Mouse (Mus musculus): ENCODE data around the gene Sema6d. TPM values are rescaled to one million over a fixed set of nuclear protein-coding genes. Genes with fewer than 3 reads are reported as not detected.

Gene Sema6d
- polyA plus RNA-seq, 1 experiment from 2014 or later = 27.7 TPM

GRCm38 (mm10) chr2:124243608-124244007, 153.8 kb downstream of the Sema6d start:
- Histone ChIP-seq H3K4me3 (ENCODE audit: control insufficient read depth in 1 of 2, insufficient read depth in 1 of 2, low read depth in 1 of 2, low read length in 2 of 2) (no peak overlapping the region), H3K27me3 (ENCODE audit: control insufficient read depth, insufficient read depth, low read length) (no peaks in the 10 kb centered on the region), H3K4me1 (ENCODE audit: control insufficient read depth in 2 of 2, insufficient read depth in 2 of 2, low read length in 2 of 2) (peaks cover 0 to 2% of the 10 kb centered on the region in 2 experiments; a peak in 2 of 4 replicates), H3K9ac (ENCODE audit: low read length) (no peak overlapping the region), H3K27ac (replicated peaks in 1 of 2; ENCODE audit: control insufficient read depth in 1 of 2, insufficient read depth in 1 of 2, low read depth in 2 of 2, low read length in 2 of 2) (no peak overlapping the region), H3K36me3 (ENCODE audit: control insufficient read depth, insufficient read depth, low read length) (no peaks in the 10 kb centered on the region), H3K9me3 (ENCODE audit: control insufficient read depth, low read length) (no peaks in the 10 kb centered on the region), H3K4me2 (ENCODE audit: low read length) (no peak overlapping the region)
- 39% methylated on average over 1 of the region's 1 CpGs for WGBS
- ATAC-seq (ENCODE audit: insufficient number of reproducible peaks, insufficient read depth, low FRiP score, low read depth) = no peak

GRCm38 (mm10) chr2:124244543-124245245, 154.9 kb downstream of the Sema6d start:
- Histone ChIP-seq H3K27me3 (ENCODE audit: control insufficient read depth, insufficient read depth, low read length) (no peaks in the 10 kb centered on the region), H3K4me2 (ENCODE audit: low read length) (no peak overlapping the region), H3K27ac (replicated peaks in 1 of 2; ENCODE audit: control insufficient read depth in 1 of 2, insufficient read depth in 1 of 2, low read depth in 2 of 2, low read length in 2 of 2) (no peak overlapping the region), H3K4me3 (ENCODE audit: control insufficient read depth in 1 of 2, insufficient read depth in 1 of 2, low read depth in 1 of 2, low read length in 2 of 2) (no peak overlapping the region), H3K4me1 (ENCODE audit: control insufficient read depth in 2 of 2, insufficient read depth in 2 of 2, low read length in 2 of 2) (peaks cover 0 to 2% of the 10 kb centered on the region in 2 experiments; a peak in 2 of 4 replicates), H3K9ac (ENCODE audit: low read length) (no peak overlapping the region), H3K36me3 (ENCODE audit: control insufficient read depth, insufficient read depth, low read length) (no peaks in the 10 kb centered on the region), H3K9me3 (ENCODE audit: control insufficient read depth, low read length) (no peaks in the 10 kb centered on the region)
- no peak for ATAC-seq (ENCODE audit: insufficient number of reproducible peaks, insufficient read depth, low FRiP score, low read depth)
- WGBS = 71% methylated on average over 4 of the region's 4 CpGs

GRCm38 (mm10) chr2:124258108-124258507, 168.3 kb downstream of the Sema6d start:
- no peak overlapping the region for H3K9ac ChIP-seq (ENCODE audit: low read length)

GRCm38 (mm10) chr2:124264309-124264708, 174.5 kb downstream of the Sema6d start:
- no peaks in the 10 kb centered on the region for H3K4me1 ChIP-seq (ENCODE audit: control insufficient read depth in 2 of 2, insufficient read depth in 2 of 2, low read length in 2 of 2)
- H3K27ac ChIP-seq (replicated peaks in 1 of 2; ENCODE audit: control insufficient read depth in 1 of 2, insufficient read depth in 1 of 2, low read depth in 2 of 2, low read length in 2 of 2) = no peak overlapping the region
- H3K4me2 ChIP-seq (ENCODE audit: low read length) = no peak overlapping the region
- 81% methylated on average over 3 of the region's 3 CpGs for WGBS
- H3K9me3 ChIP-seq (ENCODE audit: control insufficient read depth, low read length) = no peaks in the 10 kb centered on the region
- no peak overlapping the region for H3K4me3 ChIP-seq (ENCODE audit: control insufficient read depth in 1 of 2, insufficient read depth in 1 of 2, low read depth in 1 of 2, low read length in 2 of 2)
- H3K27me3 ChIP-seq (ENCODE audit: control insufficient read depth, insufficient read depth, low read length) = no peaks in the 10 kb centered on the region
- ATAC-seq (ENCODE audit: insufficient number of reproducible peaks, insufficient read depth, low FRiP score, low read depth) = no peak
- no peaks in the 10 kb centered on the region for H3K36me3 ChIP-seq (ENCODE audit: control insufficient read depth, insufficient read depth, low read length)
- no peak overlapping the region for H3K9ac ChIP-seq (ENCODE audit: low read length)

More at GRCm38 (mm10) chr2:124258108-124258507, 168.3 kb downstream of the Sema6d start:
- Histone ChIP-seq H3K4me3 (ENCODE audit: control insufficient read depth in 1 of 2, insufficient read depth in 1 of 2, low read depth in 1 of 2, low read length in 2 of 2) (no peak overlapping the region), H3K9me3 (ENCODE audit: control insufficient read depth, low read length) (no peaks in the 10 kb centered on the region), H3K4me2 (ENCODE audit: low read length) (no peak overlapping the region), H3K27me3 (ENCODE audit: control insufficient read depth, insufficient read depth, low read length) (no peaks in the 10 kb centered on the region), H3K27ac (replicated peaks in 1 of 2; ENCODE audit: control insufficient read depth in 1 of 2, insufficient read depth in 1 of 2, low read depth in 2 of 2, low read length in 2 of 2) (no peak overlapping the region), H3K4me1 (ENCODE audit: control insufficient read depth in 2 of 2, insufficient read depth in 2 of 2, low read length in 2 of 2) (no peaks in the 10 kb centered on the region), H3K36me3 (ENCODE audit: control insufficient read depth, insufficient read depth, low read length) (no peaks in the 10 kb centered on the region)
- ATAC-seq (ENCODE audit: insufficient number of reproducible peaks, insufficient read depth, low FRiP score, low read depth) = no peak
- 41% methylated on average over 1 of the region's 1 CpGs for WGBS

- H3K4me1 ChIP-seq (ENCODE audit: control insufficient read depth in 2 of 2, insufficient read depth in 2 of 2, low read length in 2 of 2) = peaks cover 0 to 2% of the 10 kb centered on the region in 2 experiments; a peak in 1 of 4 replicates
- ATAC-seq (ENCODE audit: insufficient number of reproducible peaks, insufficient read depth, low FRiP score, low read depth) = no peak
- WGBS = 56% methylated on average over 6 of the region's 6 CpGs
Measured at GRCm38 (mm10) chr2:124271156-124271555, 181.4 kb downstream of the Sema6d start.

GRCm38 (mm10) chr2:124277492-124277891, 187.7 kb downstream of the Sema6d start:
- no peak for ATAC-seq (ENCODE audit: insufficient number of reproducible peaks, insufficient read depth, low FRiP score, low read depth)
- H3K9ac ChIP-seq (ENCODE audit: low read length) = no peak overlapping the region
- H3K4me1 ChIP-seq (ENCODE audit: control insufficient read depth in 2 of 2, insufficient read depth in 2 of 2, low read length in 2 of 2) = peaks cover 0 to 9% of the 10 kb centered on the region in 2 experiments; a peak in 3 of 4 replicates

More at GRCm38 (mm10) chr2:124271156-124271555, 181.4 kb downstream of the Sema6d start:
- Histone ChIP-seq H3K36me3 (ENCODE audit: control insufficient read depth, insufficient read depth, low read length) (no peaks in the 10 kb centered on the region), H3K4me3 (ENCODE audit: control insufficient read depth in 1 of 2, insufficient read depth in 1 of 2, low read depth in 1 of 2, low read length in 2 of 2) (no peak overlapping the region), H3K27ac (replicated peaks in 1 of 2; ENCODE audit: control insufficient read depth in 1 of 2, insufficient read depth in 1 of 2, low read depth in 2 of 2, low read length in 2 of 2) (no peak overlapping the region), H3K27me3 (ENCODE audit: control insufficient read depth, insufficient read depth, low read length) (no peaks in the 10 kb centered on the region), H3K4me2 (ENCODE audit: low read length) (no peak overlapping the region), H3K9ac (ENCODE audit: low read length) (no peak overlapping the region), H3K9me3 (ENCODE audit: control insufficient read depth, low read length) (no peaks in the 10 kb centered on the region)

GRCm38 (mm10) chr2:124285109-124285508, 195.3 kb downstream of the Sema6d start:
- ATAC-seq (ENCODE audit: insufficient number of reproducible peaks, insufficient read depth, low FRiP score, low read depth) = no peak
- H3K27ac ChIP-seq (replicated peaks in 1 of 2; ENCODE audit: control insufficient read depth in 1 of 2, insufficient read depth in 1 of 2, low read depth in 2 of 2, low read length in 2 of 2) = no peak overlapping the region
- H3K4me3 ChIP-seq (ENCODE audit: control insufficient read depth in 1 of 2, insufficient read depth in 1 of 2, low read depth in 1 of 2, low read length in 2 of 2) = no peak overlapping the region
- H3K4me2 ChIP-seq (ENCODE audit: low read length) = no peak overlapping the region
- no peaks in the 10 kb centered on the region for H3K27me3 ChIP-seq (ENCODE audit: control insufficient read depth, insufficient read depth, low read length)
- no peaks in the 10 kb centered on the region for H3K9me3 ChIP-seq (ENCODE audit: control insufficient read depth, low read length)
- 96% methylated on average over 2 of the region's 2 CpGs for WGBS
- no peak overlapping the region for H3K9ac ChIP-seq (ENCODE audit: low read length)
- peaks cover 2 to 9% of the 10 kb centered on the region in 2 experiments; a peak in 2 of 4 replicates for H3K4me1 ChIP-seq (ENCODE audit: control insufficient read depth in 2 of 2, insufficient read depth in 2 of 2, low read length in 2 of 2)
- no peaks in the 10 kb centered on the region for H3K36me3 ChIP-seq (ENCODE audit: control insufficient read depth, insufficient read depth, low read length)

More at GRCm38 (mm10) chr2:124277492-124277891, 187.7 kb downstream of the Sema6d start:
- Histone ChIP-seq H3K36me3 (ENCODE audit: control insufficient read depth, insufficient read depth, low read length) (no peaks in the 10 kb centered on the region), H3K27ac (replicated peaks in 1 of 2; ENCODE audit: control insufficient read depth in 1 of 2, insufficient read depth in 1 of 2, low read depth in 2 of 2, low read length in 2 of 2) (no peak overlapping the region), H3K4me3 (ENCODE audit: control insufficient read depth in 1 of 2, insufficient read depth in 1 of 2, low read depth in 1 of 2, low read length in 2 of 2) (no peak overlapping the region), H3K4me2 (ENCODE audit: low read length) (no peak overlapping the region), H3K9me3 (ENCODE audit: control insufficient read depth, low read length) (no peaks in the 10 kb centered on the region), H3K27me3 (ENCODE audit: control insufficient read depth, insufficient read depth, low read length) (no peaks in the 10 kb centered on the region)
- 77% methylated on average over 1 of the region's 1 CpGs for WGBS

Data from heart, embryonic 14.5 days (tissue).